ENCODE assay signal across 17 mouse cellular contexts in genomic region chr17:78676813-78677212, GRCm38 (mm10).
DNase-seq lines count a peak whose midpoint lies in the region; ATAC-seq and TF ChIP-seq lines count a peak whose summit lies in the region.
"Had no signal": no experiment of that assay in that cellular context is flagged by ENCODE, and none has a peak within 500 bp of the region (broad histone marks: within the 10 kb centered on the region; RNA-seq: fewer than 3 reads in every experiment).

No protein-coding gene starts in this region.

- no peaks in the 10 kb centered on the region for H3K9me3 ChIP-seq in heart, embryonic 13.5 days
- H3K9me3 ChIP-seq: embryonic facial prominence, embryonic 15.5 days; hindbrain, embryonic 15.5 days had no signal

- peak overlapping the region; percentile 45 for H3K4me2 ChIP-seq in heart, embryonic 13.5 days
- H3K4me2 ChIP-seq: embryonic facial prominence, embryonic 15.5 days; hindbrain, embryonic 15.5 days; midbrain, embryonic 11.5 days had no signal

- no peak overlapping the region for H3K4me3 ChIP-seq in heart, embryonic 13.5 days
- no peak overlapping the region for H3K4me3 ChIP-seq in gastrocnemius, adult 2 months
- H3K4me3 ChIP-seq: embryonic facial prominence, embryonic 15.5 days; hindbrain, embryonic 15.5 days had no signal

- peaks cover 60% of the 10 kb centered on the region for H3K4me1 ChIP-seq in heart, embryonic 13.5 days
- H3K4me1 ChIP-seq: embryonic facial prominence, embryonic 15.5 days; hindbrain, embryonic 15.5 days had no signal

- intact Hi-C loops in left cerebral cortex, postnatal 4 days (cut with DNase I), result no loop called here
- intact Hi-C loops in left cerebral cortex, postnatal 25 days (cut with DNase I), result loop anchor here (2.0 kb wide), 1 partner anchor 60 kb away; the partner anchor contains the start of gene Strn
- intact Hi-C loops in gastrocnemius, adult 2 months (cut with DNase I), result no loop called here

- peak overlapping the region; percentile 85 for H3K27ac ChIP-seq in heart, embryonic 13.5 days (replicated peaks)
- H3K27ac ChIP-seq in gastrocnemius, adult 2 months, result no peak overlapping the region
- H3K27ac ChIP-seq: embryonic facial prominence, embryonic 15.5 days; hindbrain, embryonic 15.5 days had no signal

- peaks cover 42% of the 10 kb centered on the region for H3K36me3 ChIP-seq in heart, embryonic 13.5 days

- no peak for TF ChIP-seq CTCF in gastrocnemius, adult 2 months (IDR thresholded peaks at IDR 0.05)

- peak overlapping the region; percentile 68 for H3K9ac ChIP-seq in heart, embryonic 13.5 days
- H3K9ac ChIP-seq: embryonic facial prominence, embryonic 15.5 days; hindbrain, embryonic 15.5 days had no signal

- H3K27me3 ChIP-seq in heart, embryonic 13.5 days (replicated peaks), result no peaks in the 10 kb centered on the region
- H3K27me3 ChIP-seq: embryonic facial prominence, embryonic 15.5 days; hindbrain, embryonic 15.5 days had no signal

- 48% methylated on average over 11 of the region's 11 CpGs for WGBS in heart, embryonic 13.5 days

- ATAC-seq in heart, embryonic 13.5 days (ENCODE audit: extremely low read depth, insufficient number of reproducible peaks, low FRiP score, low TSS enrichment), result peak; percentile 49; the same call in 1 of the 2 replicates

- no peak for DNase-seq in heart, adult 11 months
- DNase-seq in left cerebral cortex, adult 18-20 months (ENCODE audit: low spot score in 2 of 2), result peak; percentile 45 to 56
- no peak for DNase-seq in left cerebral cortex, postnatal 4 days
- peak; percentile 37 to 86 for DNase-seq in left cerebral cortex, postnatal 25 days (ENCODE audit: low spot score in 2 of 2)
- no peak for DNase-seq in gastrocnemius, adult 2 months
- DNase-seq in ovary, postnatal 14 days (ENCODE audit: low spot score), result no peak
- DNase-seq: cerebellum, adult 11-12 months; kidney, adult 18-20 months; liver; lung, adult 18-20 months; lung, postnatal 36 days; retina, postnatal 1 day; thymus, adult 2 months had no signal

Comparison
In these comparisons a context has a peak if more than half of its experiments do, and no peak if none do; other contexts are left out.
1. DNase-seq: peak in left cerebral cortex, adult 18-20 months (2 of 2) and left cerebral cortex, postnatal 25 days (2 of 2); none in heart, adult 11 months (single experiment), left cerebral cortex, postnatal 4 days (single experiment), gastrocnemius, adult 2 months (single experiment) and ovary, postnatal 14 days (single experiment).